Mouse (Mus musculus) thymus, postnatal 36 days (tissue): ENCODE data around the gene Fbf1.

Source experiments
- DNase-seq, 2 experiments: peaks; one replicate each; pipeline ENCODE4 v3.0.0; 2022; ENCODE audit warnings: mixed read lengths in 2 of 2

Fbf1 gene

DNA sequence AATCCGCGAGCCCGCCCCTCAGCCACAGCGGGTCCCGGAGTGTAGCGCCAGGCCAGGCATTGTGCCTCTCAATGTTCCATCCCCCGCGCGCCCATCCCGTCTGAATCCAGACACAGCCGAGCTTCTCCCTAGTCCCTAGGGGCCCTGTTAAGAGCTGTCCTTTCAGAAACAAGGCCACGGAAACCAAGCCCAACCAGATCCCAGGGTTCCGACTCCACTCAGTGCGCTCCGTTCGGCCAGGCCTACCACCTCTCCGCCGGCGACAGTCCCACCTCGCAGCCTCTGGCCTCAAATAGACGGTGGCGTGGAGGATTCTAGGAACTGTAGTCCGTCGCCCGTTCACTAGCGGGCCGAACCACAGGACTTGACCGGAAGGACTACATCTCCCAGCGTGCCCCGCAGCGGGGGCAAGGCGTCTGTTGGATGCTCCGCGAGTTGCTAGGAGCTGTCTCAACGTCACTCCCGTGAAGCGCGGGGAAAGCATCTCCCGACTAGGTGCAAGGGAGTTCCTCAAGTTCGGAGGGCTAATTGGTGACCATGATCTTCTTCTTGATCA, at the start of gene Fbf1:
Gene Fbf1 (minus strand): TSS at position 283 of the 556 bp plus-strand sequence.
- DNase-seq: peak; percentile 89 to 93

DNA sequence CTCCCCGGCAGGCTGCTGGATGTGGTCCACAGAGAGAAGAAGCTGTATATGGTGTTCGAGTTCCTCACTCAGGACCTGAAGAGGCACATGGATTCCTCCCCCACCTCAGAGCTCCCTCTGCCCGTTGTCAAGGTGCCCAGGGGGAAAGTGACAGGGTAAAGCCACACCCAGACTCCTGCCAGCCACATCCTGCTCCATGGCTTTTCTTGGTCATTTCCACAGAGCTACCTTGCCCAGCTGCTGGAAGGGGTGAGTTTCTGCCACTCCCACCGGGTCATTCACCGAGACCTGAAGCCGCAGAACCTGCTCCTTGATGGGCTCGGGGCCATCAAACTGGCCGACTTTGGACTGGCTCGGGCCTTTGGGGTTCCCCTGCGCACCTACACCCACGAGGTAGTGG, 48.6 kb upstream of the Fbf1 start:
- DNase-seq: no peak

DNA sequence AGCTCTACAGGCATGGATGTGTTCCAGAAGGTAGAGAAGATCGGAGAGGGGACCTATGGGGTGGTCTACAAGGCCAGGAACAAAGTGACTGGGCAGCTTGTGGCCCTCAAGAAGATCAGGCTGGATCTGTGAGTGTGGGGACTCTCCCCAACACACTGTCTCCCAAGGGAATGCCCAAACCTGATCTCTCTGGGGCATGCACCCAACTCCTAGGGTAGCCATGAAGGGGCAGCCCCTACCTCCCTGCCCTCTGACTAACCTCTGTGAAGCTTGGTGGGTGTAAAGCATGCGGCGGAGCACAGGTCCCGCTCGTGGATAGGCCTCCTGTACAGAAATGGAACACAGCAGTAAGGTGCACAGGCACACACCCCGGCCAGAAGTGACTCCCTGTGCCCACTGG, 48.0 kb upstream of the Fbf1 start:
- DNase-seq: no peak

DNA sequence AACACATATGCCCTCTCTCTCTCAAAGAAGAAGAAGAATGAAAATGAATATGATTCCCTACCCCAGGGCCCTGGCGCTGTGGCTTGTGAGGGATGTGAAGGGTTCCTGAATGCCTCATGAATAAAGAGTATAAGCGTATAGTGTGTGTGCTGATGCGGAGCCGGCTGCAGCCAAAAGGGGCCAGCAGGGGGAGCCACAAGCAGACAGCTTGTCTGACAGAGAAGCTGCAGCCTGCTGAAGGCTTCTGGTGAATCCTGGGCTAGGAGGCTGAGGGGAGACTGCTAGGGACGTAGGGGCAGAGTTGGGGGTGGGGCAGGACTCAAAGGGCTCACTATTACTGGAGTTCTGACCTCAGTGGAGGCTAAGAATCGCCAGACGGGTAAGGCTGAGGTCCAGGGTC, 47.2 kb upstream of the Fbf1 start:
- peak in 1 of 2 experiments; percentile 35 for DNase-seq

DNA sequence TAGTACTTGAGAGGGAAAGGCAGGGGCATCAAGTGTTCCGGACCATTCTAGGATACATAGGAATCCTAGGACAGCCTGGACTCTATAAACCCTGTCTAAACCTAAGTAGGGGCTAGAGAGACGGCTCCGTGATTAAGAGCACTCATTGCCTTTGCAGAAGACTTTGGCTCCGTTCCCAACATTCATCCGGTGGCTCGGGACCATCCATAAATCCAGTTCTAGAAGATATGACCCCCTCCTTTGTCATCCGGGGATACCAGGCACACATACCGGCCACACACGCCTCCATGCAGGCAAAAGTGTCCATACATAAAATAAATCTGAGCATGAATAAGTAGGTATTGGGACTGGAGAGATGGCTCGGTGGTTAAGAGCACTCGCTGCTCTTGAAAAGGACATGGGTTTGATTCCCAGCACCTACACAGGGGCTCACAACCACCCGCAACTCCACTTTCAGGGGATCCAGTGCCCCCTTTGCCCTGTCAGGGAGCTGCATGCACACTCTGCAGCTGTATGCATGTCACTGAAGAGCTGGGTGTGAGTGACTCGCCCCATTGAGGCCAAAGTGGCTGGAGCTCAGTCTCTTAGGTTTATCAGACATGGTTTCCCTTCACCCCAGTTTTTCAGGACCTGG, 46.0 kb upstream of the Fbf1 start:
- DNase-seq: no peak

DNA sequence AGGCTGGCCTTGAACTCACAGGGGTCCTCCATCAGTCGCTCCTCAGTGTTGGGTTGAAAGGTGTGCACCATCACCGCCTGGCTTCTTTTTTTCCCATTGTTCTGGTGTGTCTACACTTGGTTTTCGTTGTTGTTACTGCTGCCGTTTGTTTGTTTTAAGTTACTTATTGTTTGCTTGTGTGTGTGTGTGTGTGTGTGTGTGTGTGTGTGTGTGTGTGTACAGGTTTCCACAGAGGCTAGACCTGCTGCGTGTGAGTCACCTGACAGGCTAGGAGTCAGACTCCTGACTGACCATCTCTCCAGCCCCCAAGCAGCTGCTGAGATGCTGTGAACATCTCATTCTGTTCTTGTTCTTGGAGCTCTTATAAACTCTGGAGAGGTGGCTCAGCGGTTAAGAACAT, 44.9 kb upstream of the Fbf1 start:
- DNase-seq: no peak

DNA sequence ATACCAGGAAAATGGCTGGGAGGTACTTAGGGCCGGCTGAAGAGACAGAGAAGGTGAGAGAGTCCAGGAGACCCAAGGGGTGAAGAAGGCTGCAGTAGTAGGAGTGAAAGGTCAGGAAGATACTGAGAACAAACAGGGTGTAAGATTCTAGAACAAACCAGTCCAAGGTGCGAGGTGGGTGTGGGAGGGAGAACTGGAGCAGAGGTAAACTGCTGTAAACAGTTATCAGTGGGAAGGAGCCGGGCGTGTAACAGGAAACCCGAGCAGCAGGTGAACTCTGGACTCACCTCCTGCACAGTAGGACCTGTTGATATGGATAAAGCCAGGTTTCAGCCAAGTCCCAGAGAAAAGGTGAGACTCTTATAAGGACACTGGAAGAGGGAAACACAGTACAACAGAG, 42.7 kb upstream of the Fbf1 start:
- no peak for DNase-seq

DNA sequence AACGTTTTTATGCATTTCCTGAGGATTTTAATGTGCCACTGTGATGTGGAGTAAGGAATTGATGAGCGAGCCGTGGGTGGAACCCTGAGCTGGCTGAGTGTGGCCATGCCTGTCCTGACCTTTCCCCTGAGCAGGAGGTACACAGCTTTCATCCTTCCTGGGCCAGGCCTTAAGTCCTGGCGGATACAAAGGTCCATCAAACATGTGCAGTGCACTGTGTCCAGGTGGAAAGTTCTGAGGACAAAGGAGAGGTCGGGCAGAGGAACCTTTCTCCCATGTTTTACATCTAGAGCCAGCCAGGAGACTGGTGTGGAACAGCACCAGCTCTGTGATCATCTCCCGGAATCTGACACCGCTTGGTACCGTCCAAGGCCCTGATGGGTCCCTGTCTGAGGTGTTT, 41.3 kb upstream of the Fbf1 start:
- no peak for DNase-seq

DNA sequence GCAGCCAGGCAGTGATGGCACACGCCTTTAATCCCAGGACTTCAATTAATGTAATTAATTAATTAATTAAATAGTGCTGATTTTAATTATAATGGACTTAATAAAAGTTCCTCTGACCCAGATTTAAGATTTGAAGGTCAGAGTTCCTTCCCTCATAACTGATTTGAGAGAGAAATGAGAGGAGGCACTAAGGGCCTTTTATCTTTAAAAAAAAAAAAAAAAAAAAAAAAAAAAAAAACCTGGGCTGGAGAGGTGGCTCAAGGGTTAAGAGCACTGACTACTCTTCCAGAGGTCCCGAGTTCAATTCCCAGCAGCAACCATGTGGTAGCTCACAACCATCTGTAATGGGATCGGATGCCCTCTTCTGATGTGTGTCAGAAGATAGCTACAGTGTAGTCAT, 40.7 kb upstream of the Fbf1 start:
- no peak for DNase-seq

DNA sequence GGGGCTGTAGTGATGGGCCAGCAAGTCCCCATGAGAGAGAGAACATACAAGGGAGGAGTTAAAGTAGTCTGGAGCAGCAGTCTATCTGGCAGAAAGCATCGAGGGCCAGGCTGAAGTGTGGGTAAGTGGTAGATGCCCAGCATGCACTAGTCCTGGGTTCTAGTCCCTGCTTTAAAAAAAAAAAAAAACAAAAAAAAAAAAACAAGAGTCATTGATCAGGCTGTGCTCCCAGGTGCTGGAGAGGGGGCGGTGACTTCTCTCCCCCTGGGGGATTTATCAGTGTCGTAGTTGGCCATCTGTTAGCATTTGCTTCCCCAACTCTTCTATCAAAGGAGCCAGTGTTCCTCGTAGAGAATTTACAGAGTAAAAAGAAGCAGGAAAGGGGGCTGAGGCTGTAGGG, 38.7 kb upstream of the Fbf1 start:
- DNase-seq: no peak

DNA sequence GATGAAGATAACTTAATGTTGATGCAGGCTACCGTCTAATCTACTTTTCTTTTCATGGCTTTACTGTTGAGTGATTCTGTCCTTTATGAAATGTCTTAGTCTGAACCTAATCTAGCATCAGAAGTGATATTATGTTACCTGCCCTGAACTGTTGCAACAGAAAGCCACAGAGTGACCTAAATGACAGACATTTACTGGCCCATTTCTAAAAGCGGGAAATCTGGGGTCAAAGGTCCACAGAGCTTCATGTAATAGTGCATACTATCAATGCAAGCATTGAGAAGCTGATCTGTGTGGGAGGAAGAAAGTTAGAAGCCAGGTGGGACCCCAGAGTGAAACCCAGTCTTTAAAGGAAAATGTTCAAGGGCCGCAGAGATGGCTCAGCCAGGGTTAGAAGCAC, 35.2 kb upstream of the Fbf1 start:
- DNase-seq: no peak

DNA sequence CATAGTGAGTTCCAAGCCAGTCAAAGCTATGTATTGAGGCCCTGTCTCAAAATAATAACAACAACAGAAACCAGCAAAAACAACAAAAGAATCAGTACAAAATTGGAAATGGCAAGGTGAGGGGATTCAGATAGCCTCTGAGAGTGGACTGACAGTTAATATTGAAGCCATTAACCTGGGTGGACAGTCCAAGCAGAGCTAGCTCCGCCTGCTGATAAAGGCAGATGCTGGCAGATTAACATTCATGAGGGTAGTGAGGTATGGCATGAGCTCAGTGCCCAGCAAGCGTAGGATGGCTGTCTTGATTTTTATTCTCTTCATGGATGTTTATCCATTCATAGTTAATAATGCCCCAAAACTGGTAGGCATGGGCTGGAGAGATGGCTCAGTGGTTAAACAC, 33.2 kb upstream of the Fbf1 start:
- no peak for DNase-seq

DNA sequence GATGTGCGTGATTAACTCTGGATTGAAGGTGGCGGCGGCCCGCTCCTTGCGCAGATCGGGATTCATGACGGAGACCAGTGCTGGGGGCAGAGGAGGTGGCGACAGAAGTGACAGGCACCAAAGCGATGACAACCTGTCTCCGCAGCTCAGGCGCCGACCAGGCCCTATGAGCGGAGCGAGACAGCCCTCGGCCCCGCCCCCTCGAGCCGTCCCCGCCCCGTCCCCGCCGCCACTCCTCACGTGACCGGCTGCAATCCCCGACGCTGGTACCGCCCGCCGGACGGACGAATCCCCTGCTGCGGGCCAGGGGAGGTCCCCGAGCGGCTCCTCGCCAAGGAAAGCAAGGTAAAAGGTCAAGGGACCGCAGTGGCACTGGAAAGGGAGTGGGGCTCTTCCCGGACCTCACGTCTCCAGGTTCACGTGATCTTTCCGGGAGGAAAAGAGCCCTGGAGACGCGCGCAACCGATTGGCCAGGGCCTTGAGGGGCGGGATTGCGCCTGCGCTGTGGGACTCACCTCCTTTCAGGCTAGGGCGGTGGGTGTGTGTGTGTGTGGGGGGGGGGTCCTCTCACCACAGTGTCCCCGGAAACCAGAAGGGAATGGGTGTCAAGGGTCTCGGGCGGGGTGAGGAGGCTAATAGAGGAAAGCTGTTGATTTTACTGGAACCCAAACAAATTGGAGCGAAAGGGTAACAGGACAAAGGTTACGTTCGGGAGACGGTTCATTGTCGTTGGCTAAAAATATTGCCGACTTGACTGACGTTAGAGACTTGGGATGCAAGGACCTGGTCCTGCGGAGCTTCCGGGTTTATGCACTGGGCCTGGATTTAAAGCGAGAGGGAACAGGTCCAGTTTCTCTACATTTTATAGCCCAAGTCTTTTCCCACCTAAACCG, 30.9 kb upstream of the Fbf1 start, which contains the start of the genes Ten1 and Acox1:
Gene Ten1 (plus strand): TSS at position 217 of the 893 bp plus-strand sequence.
Gene Acox1 (minus strand): TSS at position 407 of the 893 bp plus-strand sequence.
- peak; percentile 96 to 98 for DNase-seq

DNA sequence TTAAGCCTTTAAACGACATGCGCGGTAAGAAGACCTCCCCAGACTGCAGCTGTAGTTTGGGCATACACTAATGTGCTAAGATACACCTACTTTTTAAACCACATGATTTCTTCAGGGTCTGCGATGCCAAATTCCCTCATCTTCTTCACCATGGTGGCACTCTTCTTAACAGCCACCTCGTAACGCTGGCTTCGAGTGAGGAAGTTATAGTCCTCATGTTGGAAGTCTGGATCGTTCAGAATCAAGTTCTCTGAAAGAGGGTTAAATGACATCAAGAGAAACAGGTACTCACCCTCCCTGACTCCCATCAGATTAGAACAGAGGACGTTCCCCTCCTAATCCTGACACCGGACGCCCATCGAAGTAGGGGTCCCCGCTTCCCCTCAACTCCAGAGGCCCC, 30.2 kb upstream of the Fbf1 start:
- no peak for DNase-seq

DNA sequence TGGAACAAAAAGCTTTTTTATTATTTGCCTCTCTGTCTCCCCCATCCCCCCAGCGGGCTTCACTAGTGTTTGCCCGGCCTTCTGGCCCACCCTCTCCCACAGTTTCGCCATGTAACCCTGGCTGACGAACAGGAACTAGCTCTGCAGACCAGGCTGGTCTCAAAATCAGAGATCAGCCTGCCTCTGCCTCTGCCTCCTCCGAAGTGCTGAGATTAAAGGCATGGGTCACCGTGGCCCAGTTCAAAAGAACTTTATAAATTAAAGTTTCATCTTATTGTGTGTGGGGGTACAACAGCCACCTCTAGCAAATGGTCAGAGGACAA, 29.6 kb upstream of the Fbf1 start:
- DNase-seq: no peak

DNA sequence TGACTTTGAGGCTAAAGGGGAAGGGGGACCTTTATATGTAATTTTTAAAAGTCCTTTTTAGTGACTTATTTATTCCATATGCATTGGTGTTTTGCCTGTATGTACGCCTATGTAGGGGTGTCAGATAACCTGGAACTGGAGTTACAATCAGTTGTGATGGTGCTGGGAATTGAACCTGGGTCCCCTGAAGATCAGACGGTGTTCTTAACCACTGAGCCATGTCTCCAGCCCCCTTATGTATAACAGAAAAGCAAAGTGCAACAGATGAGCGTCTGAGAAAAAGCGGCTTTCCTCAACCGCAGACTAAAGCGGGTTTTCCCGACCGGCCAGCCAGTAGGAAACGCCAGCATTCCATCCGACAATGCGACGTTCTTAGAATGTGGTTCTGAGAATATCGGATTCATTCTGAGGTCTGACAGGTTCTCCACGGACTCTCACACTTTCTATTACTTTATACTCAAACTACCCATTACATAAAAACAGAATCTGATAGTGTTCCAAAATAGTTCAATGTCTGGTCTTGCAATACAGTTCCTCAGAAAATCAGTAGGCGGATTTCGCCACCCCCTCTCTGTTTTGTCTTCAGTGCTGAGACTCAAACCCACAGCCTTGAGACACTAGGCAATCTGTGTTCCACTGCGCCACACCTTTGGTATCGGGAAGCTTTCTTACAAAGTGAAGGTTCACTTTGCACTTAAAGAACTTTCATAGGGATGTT, 29.1 kb upstream of the Fbf1 start:
- no peak for DNase-seq

DNA sequence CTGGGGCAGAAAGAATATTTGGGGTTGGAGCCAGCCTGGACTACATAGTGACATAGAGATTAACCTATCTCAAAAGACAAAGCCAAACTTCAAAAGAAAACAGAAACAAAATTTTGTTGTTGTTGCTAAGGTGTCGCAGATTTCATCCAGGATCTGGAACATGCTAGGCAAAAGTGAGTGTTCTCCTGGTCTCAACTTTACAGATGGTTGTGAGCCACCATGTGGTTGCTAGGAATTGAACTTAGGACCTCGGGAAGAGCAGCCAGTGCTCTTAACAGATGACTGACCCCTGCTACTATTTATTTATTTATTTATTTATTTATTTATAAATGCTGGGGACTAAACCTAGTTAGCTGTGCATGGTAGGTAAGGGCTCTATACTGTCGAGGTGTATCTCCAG, 28.4 kb upstream of the Fbf1 start:
- DNase-seq: no peak

DNA sequence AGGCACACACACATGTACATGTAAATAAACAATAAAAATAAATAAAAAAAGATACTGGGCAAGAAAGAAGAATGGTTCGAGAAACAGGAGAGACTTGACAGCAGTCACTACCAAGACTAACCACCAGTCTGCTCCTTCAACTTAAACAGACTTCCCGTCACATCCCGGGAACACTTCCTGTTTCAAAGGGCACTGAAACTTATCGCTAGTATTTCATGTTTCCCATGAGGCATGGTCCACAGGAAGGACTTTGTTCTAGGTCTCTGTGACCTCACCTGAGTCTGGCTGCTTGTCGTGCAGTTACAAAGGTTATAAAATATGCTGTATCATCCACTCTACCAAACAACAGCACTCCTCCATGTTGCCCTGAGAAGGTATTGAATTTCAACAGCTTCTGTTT, 27.3 kb upstream of the Fbf1 start:
- DNase-seq: no peak

DNA sequence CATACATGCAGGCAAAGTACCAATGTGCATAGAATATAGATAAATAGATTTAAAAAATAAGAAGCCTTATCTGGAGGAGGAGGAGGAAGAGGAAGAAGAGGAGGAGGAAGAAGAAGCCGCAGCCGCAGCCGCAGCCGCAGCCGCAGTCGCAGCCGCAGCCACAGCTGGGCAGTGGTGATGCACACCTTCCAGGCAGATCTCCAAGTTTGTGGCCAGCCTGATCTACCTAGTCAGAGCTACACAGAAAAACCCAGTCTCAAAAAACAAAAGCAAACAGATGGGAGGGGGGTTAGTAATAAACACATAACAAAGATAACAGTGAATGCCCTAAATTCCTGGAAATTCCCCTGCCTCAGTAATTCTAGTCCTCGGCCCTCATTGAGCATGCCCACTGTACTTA, 26.7 kb upstream of the Fbf1 start:
- no peak for DNase-seq

DNA sequence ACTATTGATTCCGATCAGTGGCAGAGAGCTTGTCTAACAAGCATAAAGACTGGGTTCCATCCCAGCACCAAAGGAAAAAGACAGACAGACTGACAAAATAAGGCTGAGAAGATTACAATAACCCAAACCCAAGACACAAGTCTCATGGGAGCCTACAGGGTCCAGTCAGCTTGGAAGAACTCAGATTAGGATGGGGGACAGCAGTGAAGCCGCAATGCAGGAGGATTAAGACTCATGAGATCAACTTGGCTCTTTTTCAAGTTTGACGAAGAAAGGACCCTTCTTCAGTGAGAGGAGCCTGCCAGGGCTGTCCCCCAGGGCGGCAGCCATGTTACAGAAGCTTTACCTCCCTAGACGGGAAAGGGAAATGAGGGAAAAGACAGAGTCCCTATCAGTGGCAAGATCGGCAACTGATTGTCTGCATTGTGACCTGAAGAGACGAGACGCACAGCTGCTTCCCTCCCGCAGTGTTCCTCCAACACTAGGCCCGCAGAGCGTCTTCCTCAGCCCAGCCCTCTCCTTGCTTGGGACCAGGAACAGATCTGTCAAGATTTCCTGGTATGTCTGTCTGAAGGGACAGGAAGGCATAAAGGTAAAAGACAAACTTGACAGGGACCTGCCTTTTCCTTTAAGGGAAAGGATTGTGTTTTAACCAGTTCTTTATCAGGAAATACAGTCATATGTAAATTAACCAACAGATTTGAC, 19.4 kb upstream of the Fbf1 start:
- no peak for DNase-seq

DNA sequence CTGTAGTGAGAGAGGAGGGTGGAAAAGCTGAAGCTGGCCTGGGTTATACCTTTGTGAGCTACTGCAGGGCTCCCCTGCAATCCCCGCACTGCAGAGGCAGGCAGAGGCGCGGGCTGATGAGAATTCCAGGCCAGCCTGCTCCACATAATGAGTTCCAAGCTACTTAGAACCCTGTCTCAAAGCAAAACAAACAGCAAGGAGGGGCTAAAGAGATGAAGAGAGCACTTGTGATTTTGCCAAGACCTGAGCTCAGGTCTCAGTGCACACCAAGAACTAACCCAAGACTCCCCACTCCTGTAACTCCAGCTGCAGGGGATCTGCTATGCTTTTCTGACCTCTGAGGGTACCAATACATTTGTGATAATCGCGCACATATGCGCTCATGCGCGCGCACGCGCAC, 18.4 kb upstream of the Fbf1 start:
- DNase-seq: no peak

DNA sequence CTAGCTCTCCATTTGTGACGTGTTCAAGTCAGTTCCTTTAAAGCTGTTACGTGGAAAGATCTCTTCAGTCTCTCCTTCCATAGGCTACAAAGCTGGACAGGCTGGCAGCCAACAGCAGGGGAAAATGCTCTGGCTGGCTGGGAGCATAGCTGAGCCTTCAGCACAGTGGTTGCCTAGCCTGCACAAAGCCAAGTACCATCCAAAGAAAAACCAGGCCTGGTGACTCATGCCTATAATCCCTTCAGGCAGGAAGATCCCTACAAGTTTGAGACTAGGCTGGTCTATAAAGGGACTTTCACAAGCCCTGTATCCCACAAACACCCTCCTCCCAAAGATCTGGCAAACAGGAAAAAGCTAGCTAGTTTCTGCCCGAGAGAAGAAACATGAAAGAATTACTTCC, 17.9 kb upstream of the Fbf1 start:
- no peak for DNase-seq
